Mouse (Mus musculus): ENCODE measurements around the gene I830077J02Rik. TPM values are rescaled to one million over a fixed set of nuclear protein-coding genes. Genes with fewer than 3 reads are reported as not detected.

Gene I830077J02Rik
- polyA plus RNA-seq, 1 experiment: 0.06 TPM

- H3ac ChIP-seq (ENCODE audit: control insufficient read depth, insufficient read length, low read depth): no peak overlapping the region
- H3K36me3 ChIP-seq (ENCODE audit: control insufficient read depth, insufficient read depth): no peaks in the 10 kb centered on the region
- H3K27me3 ChIP-seq (ENCODE audit: control insufficient read depth, insufficient read depth, insufficient read length): peaks cover 6% of the 10 kb centered on the region
- no peak overlapping the region for H3K4me3 ChIP-seq (ENCODE audit: insufficient read depth, poor library complexity, severe bottlenecking)
- no peaks in the 10 kb centered on the region for H3K79me2 ChIP-seq (ENCODE audit: control insufficient read depth, insufficient read depth)
- TF ChIP-seq FOSL1 (IDR thresholded peaks at IDR 0.05; ENCODE audit: insufficient read depth, low read length, poor library complexity, severe bottlenecking) (no peak), CEBPB (IDR thresholded peaks at IDR 0.05; ENCODE audit: low read depth) (no peak), MYOD1 (IDR thresholded peaks at IDR 0.05; ENCODE audit: control insufficient read depth, insufficient read length, low read depth) (no peak), MYOG (IDR thresholded peaks at IDR 0.05; ENCODE audit: control insufficient read depth, extremely low read depth, insufficient read length) (no peak), USF1 (IDR thresholded peaks at IDR 0.05; ENCODE audit: low read depth) (no peak), CTCF (IDR thresholded peaks at IDR 0.05; ENCODE audit: control insufficient read depth, insufficient read depth, insufficient read length) (no peak), MAX (IDR thresholded peaks at IDR 0.05) (no peak)
- H3K79me3 ChIP-seq (ENCODE audit: low read depth): no peaks in the 10 kb centered on the region
Measured at GRCm38 (mm10) chr3:105901468-105901867, 31.0 kb downstream of the I830077J02Rik start.

GRCm38 (mm10) chr3:105900716-105901115, 31.7 kb downstream of the I830077J02Rik start:
- H3K79me2 ChIP-seq (ENCODE audit: control insufficient read depth, insufficient read depth): no peaks in the 10 kb centered on the region
- no peaks in the 10 kb centered on the region for H3K36me3 ChIP-seq (ENCODE audit: control insufficient read depth, insufficient read depth)
- H3ac ChIP-seq (ENCODE audit: control insufficient read depth, insufficient read length, low read depth): no peak overlapping the region
- H3K27me3 ChIP-seq (ENCODE audit: control insufficient read depth, insufficient read depth, insufficient read length): peaks cover 6% of the 10 kb centered on the region
- no peak for TF ChIP-seq MYOG (IDR thresholded peaks at IDR 0.05; ENCODE audit: control insufficient read depth, extremely low read depth, insufficient read length)
- no peak for TF ChIP-seq CTCF (IDR thresholded peaks at IDR 0.05; ENCODE audit: control insufficient read depth, insufficient read depth, insufficient read length)
- TF ChIP-seq CEBPB (IDR thresholded peaks at IDR 0.05; ENCODE audit: low read depth): no peak
- TF ChIP-seq MYOD1 (IDR thresholded peaks at IDR 0.05; ENCODE audit: control insufficient read depth, insufficient read length, low read depth): no peak
- TF ChIP-seq MAX (IDR thresholded peaks at IDR 0.05): no peak
- TF ChIP-seq USF1 (IDR thresholded peaks at IDR 0.05; ENCODE audit: low read depth): no peak
- no peak for TF ChIP-seq FOSL1 (IDR thresholded peaks at IDR 0.05; ENCODE audit: insufficient read depth, low read length, poor library complexity, severe bottlenecking)
- no peaks in the 10 kb centered on the region for H3K79me3 ChIP-seq (ENCODE audit: low read depth)
- no peak overlapping the region for H3K4me3 ChIP-seq (ENCODE audit: insufficient read depth, poor library complexity, severe bottlenecking)

GRCm38 (mm10) chr3:105900266-105900665, 32.2 kb downstream of the I830077J02Rik start:
- Histone ChIP-seq H3K27me3 (ENCODE audit: control insufficient read depth, insufficient read depth, insufficient read length) (peaks cover 6% of the 10 kb centered on the region), H3ac (ENCODE audit: control insufficient read depth, insufficient read length, low read depth) (no peak overlapping the region), H3K4me3 (ENCODE audit: insufficient read depth, poor library complexity, severe bottlenecking) (no peak overlapping the region), H3K36me3 (ENCODE audit: control insufficient read depth, insufficient read depth) (no peaks in the 10 kb centered on the region), H3K79me2 (ENCODE audit: control insufficient read depth, insufficient read depth) (no peaks in the 10 kb centered on the region), H3K79me3 (ENCODE audit: low read depth) (no peaks in the 10 kb centered on the region)
- TF ChIP-seq USF1 (IDR thresholded peaks at IDR 0.05; ENCODE audit: low read depth): no peak
- no peak for TF ChIP-seq FOSL1 (IDR thresholded peaks at IDR 0.05; ENCODE audit: insufficient read depth, low read length, poor library complexity, severe bottlenecking)
- TF ChIP-seq CEBPB (IDR thresholded peaks at IDR 0.05; ENCODE audit: low read depth): no peak
- TF ChIP-seq CTCF (IDR thresholded peaks at IDR 0.05; ENCODE audit: control insufficient read depth, insufficient read depth, insufficient read length): no peak
- no peak for TF ChIP-seq MYOD1 (IDR thresholded peaks at IDR 0.05; ENCODE audit: control insufficient read depth, insufficient read length, low read depth)
- TF ChIP-seq MAX (IDR thresholded peaks at IDR 0.05): no peak
- no peak for TF ChIP-seq MYOG (IDR thresholded peaks at IDR 0.05; ENCODE audit: control insufficient read depth, extremely low read depth, insufficient read length)

- no peaks in the 10 kb centered on the region for H3K79me2 ChIP-seq (ENCODE audit: control insufficient read depth, insufficient read depth)
- peaks cover under 1% of the 10 kb centered on the region for H3K27me3 ChIP-seq (ENCODE audit: control insufficient read depth, insufficient read depth, insufficient read length)
- H3ac ChIP-seq (ENCODE audit: control insufficient read depth, insufficient read length, low read depth): no peak overlapping the region
- H3K36me3 ChIP-seq (ENCODE audit: control insufficient read depth, insufficient read depth): no peaks in the 10 kb centered on the region
- H3K79me3 ChIP-seq (ENCODE audit: low read depth): no peaks in the 10 kb centered on the region
- no peak overlapping the region for H3K4me3 ChIP-seq (ENCODE audit: insufficient read depth, poor library complexity, severe bottlenecking)
- no peak for TF ChIP-seq MAX (IDR thresholded peaks at IDR 0.05)
- TF ChIP-seq USF1 (IDR thresholded peaks at IDR 0.05; ENCODE audit: low read depth): no peak
- no peak for TF ChIP-seq MYOD1 (IDR thresholded peaks at IDR 0.05; ENCODE audit: control insufficient read depth, insufficient read length, low read depth)
- TF ChIP-seq CTCF (IDR thresholded peaks at IDR 0.05; ENCODE audit: control insufficient read depth, insufficient read depth, insufficient read length): peak; percentile 57
- TF ChIP-seq MYOG (IDR thresholded peaks at IDR 0.05; ENCODE audit: control insufficient read depth, extremely low read depth, insufficient read length): no peak
- no peak for TF ChIP-seq FOSL1 (IDR thresholded peaks at IDR 0.05; ENCODE audit: insufficient read depth, low read length, poor library complexity, severe bottlenecking)
Measured at GRCm38 (mm10) chr3:105899394-105900147, 32.9 kb downstream of the I830077J02Rik start.

GRCm38 (mm10) chr3:105898861-105899260, 33.6 kb downstream of the I830077J02Rik start:
- TF ChIP-seq MAX (IDR thresholded peaks at IDR 0.05): no peak
- no peak for TF ChIP-seq CTCF (IDR thresholded peaks at IDR 0.05; ENCODE audit: control insufficient read depth, insufficient read depth, insufficient read length)
- no peak for TF ChIP-seq CEBPB (IDR thresholded peaks at IDR 0.05; ENCODE audit: low read depth)
- TF ChIP-seq MYOG (IDR thresholded peaks at IDR 0.05; ENCODE audit: control insufficient read depth, extremely low read depth, insufficient read length): no peak
- TF ChIP-seq FOSL1 (IDR thresholded peaks at IDR 0.05; ENCODE audit: insufficient read depth, low read length, poor library complexity, severe bottlenecking): no peak
- no peak for TF ChIP-seq MYOD1 (IDR thresholded peaks at IDR 0.05; ENCODE audit: control insufficient read depth, insufficient read length, low read depth)
- no peak for TF ChIP-seq USF1 (IDR thresholded peaks at IDR 0.05; ENCODE audit: low read depth)
- Histone ChIP-seq H3K79me3 (ENCODE audit: low read depth) (no peaks in the 10 kb centered on the region), H3ac (ENCODE audit: control insufficient read depth, insufficient read length, low read depth) (no peak overlapping the region), H3K27me3 (ENCODE audit: control insufficient read depth, insufficient read depth, insufficient read length) (no peaks in the 10 kb centered on the region), H3K36me3 (ENCODE audit: control insufficient read depth, insufficient read depth) (no peaks in the 10 kb centered on the region), H3K79me2 (ENCODE audit: control insufficient read depth, insufficient read depth) (no peaks in the 10 kb centered on the region), H3K4me3 (ENCODE audit: insufficient read depth, poor library complexity, severe bottlenecking) (no peak overlapping the region)
